Mouse (Mus musculus) stomach, postnatal 0 days (tissue): ENCODE measurements around the gene Dync1i2.

Experiments
- CTCF ChIP-seq: IDR thresholded peaks from 2 replicates; pipeline ENCODE4 v1.5.1; 2016; ENCODE audit warnings: antibody characterized with exemption, low read depth, mild to moderate bottlenecking, moderate library complexity
- EP300 ChIP-seq: optimal IDR thresholded peaks from 2 replicates; pipeline ENCODE3; 2016; ENCODE audit warnings: antibody characterized with exemption

- TF ChIP-seq CTCF (no peak), EP300 (no peak)
Observed at GRCm38 (mm10) chr2:71270085-71270484, 58.6 kb downstream of the Dync1i2 start.
